Mouse (Mus musculus) adrenal gland, postnatal 14 days (tissue): Measurements from ENCODE around the gene Hspb3. TPM values are rescaled to one million over a fixed set of nuclear protein-coding genes. Genes with fewer than 3 reads are reported as not detected.
A peak's percentile ranks its signal among the peaks of the same experiment; 100 is the strongest.

ENCODE experiments used
- DNase-seq: peaks from one replicate; pipeline ENCODE4 v3.0.0; 2021; ENCODE audit warnings: mixed read lengths
- total RNA-seq: library from RNA; stranded (reverse); gene quantifications from 2 replicates; pipeline ENCODE4 v1.2.3, GENCODE M21; 2021

Hspb3 gene
- total RNA-seq, 1 experiment from 2014 or later: not detected

- no peak for DNase-seq
Observed at GRCm38 (mm10) chr13:113634732-113635481, 28.6 kb downstream of the Hspb3 start.

- no peak for DNase-seq
Observed at GRCm38 (mm10) chr13:113632506-113632905, 31.0 kb downstream of the Hspb3 start.

- DNase-seq: no peak
Observed at GRCm38 (mm10) chr13:113627601-113628000, 35.9 kb downstream of the Hspb3 start.

GRCm38 (mm10) chr13:113622865-113623255 is 40.6 kb downstream of the Hspb3 start:
- no peak for DNase-seq

- DNase-seq: no peak
Observed at GRCm38 (mm10) chr13:113622122-113622864, 41.2 kb downstream of the Hspb3 start.

GRCm38 (mm10) chr13:113619003-113619402 is 44.5 kb downstream of the Hspb3 start:
- peak; percentile 41 for DNase-seq

GRCm38 (mm10) chr13:113617891-113618823 is 45.3 kb downstream of the Hspb3 start, which contains the start of gene Snx18:
Gene Snx18 (minus strand): TSS chr13:113618564.
- peak; percentile 96 for DNase-seq

GRCm38 (mm10) chr13:113617338-113617890 is 46.1 kb downstream of the Hspb3 start:
- no peak for DNase-seq

GRCm38 (mm10) chr13:113616751-113617337 is 46.6 kb downstream of the Hspb3 start:
- DNase-seq: no peak

GRCm38 (mm10) chr13:113615971-113616671 is 47.4 kb downstream of the Hspb3 start:
- DNase-seq: peak; percentile 32

GRCm38 (mm10) chr13:113615546-113615941 is 47.9 kb downstream of the Hspb3 start:
- DNase-seq: peak; percentile 54

GRCm38 (mm10) chr13:113614635-113615545 is 48.6 kb downstream of the Hspb3 start:
- peak; percentile 90 for DNase-seq

- no peak for DNase-seq
Observed at GRCm38 (mm10) chr13:113613882-113614281, 49.6 kb downstream of the Hspb3 start.

GRCm38 (mm10) chr13:113613341-113613740 is 50.1 kb downstream of the Hspb3 start:
- DNase-seq: no peak

Other genes with a start within 250 kb of the Hspb3 start
- 22.6 and 27.6 TPM in 2 replicates for gene Snx18, start 45.1 kb downstream of the Hspb3 start, total RNA-seq
- gene Arl15, start 130.8 kb upstream of the Hspb3 start, total RNA-seq: 24.6 and 28.0 TPM in 2 replicates